Mouse (Mus musculus) lung, postnatal 0 days (tissue): ENCODE data around the gene Olfr1126.

Experiments used
- CTCF ChIP-seq: IDR thresholded peaks from 2 replicates; pipeline ENCODE4 v1.5.1; 2016; ENCODE audit warnings: antibody characterized with exemption, mild to moderate bottlenecking
- EP300 ChIP-seq: IDR thresholded peaks from 2 replicates; pipeline ENCODE4 v1.6.1; 2016; ENCODE audit warnings: antibody characterized with exemption, mild to moderate bottlenecking, control low read depth

DNA sequence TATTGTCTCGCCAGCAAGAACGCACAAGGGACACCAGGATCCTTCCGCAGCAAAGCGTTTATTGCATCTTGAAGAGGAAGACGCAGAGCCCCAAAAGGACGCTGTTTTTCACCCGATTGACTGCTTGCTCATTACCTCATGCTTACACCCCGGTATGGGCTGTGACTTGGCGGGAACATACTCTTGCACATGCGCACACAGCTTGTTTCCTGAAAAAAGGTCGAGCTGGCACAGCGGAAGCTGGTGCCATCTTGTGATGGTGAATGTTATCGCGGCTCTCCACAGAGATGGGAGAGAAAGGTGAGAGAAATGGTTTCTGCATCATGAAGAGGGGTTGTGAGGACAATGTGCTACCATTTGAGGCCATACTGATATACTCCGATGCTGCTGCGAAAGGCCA lies 16.0 kb upstream of the Olfr1126 start:
- no peak for TF ChIP-seq CTCF
- no peak for TF ChIP-seq EP300
